Mouse (Mus musculus): ENCODE results near the gene 2010109A12Rik. TPM values are rescaled to one million over a fixed set of nuclear protein-coding genes. Genes with fewer than 3 reads are reported as not detected.

2010109A12Rik gene
- total RNA-seq, 2 experiments from 2014 or later = not detected

Other genes with a start within 250 kb of the 2010109A12Rik start
- not detected in 2 replicates for gene Sowahb, start 161.5 kb upstream of the 2010109A12Rik start, total RNA-seq (2015; ENCODE audit: low replicate concordance)
- gene Sowahb, start 161.5 kb upstream of the 2010109A12Rik start, total RNA-seq (2017; ENCODE audit: low replicate concordance) = not detected in 2 replicates
- 14.7 and 22.3 TPM in 2 replicates for gene Sept11, start 113.1 kb upstream of the 2010109A12Rik start, total RNA-seq (2015; ENCODE audit: low replicate concordance)
- gene Sept11, start 113.1 kb upstream of the 2010109A12Rik start, total RNA-seq (2017; ENCODE audit: low replicate concordance) = 5.4 and 9.0 TPM in 2 replicates
- gene Ccni, start within 50 bp of the 2010109A12Rik start, total RNA-seq (2015; ENCODE audit: low replicate concordance) = 161 and 174 TPM in 2 replicates
- gene Ccni, start within 50 bp of the 2010109A12Rik start, total RNA-seq (2017; ENCODE audit: low replicate concordance) = 129 and 151 TPM in 2 replicates
- 17.3 and 34.4 TPM in 2 replicates for gene Ccng2, start 60.7 kb downstream of the 2010109A12Rik start, total RNA-seq (2015; ENCODE audit: low replicate concordance)
- 21.1 and 27.2 TPM in 2 replicates for gene Ccng2, start 60.7 kb downstream of the 2010109A12Rik start, total RNA-seq (2017; ENCODE audit: low replicate concordance)

Measured in erythroid progenitor cell, adult 5-6 weeks (primary cell).